Mouse (Mus musculus) kidney, adult 2 months (tissue): ENCODE measurements around the gene 1700017D01Rik. TPM values are rescaled to one million over a fixed set of nuclear protein-coding genes. Genes with fewer than 3 reads are reported as not detected.
A peak's percentile ranks its signal among the peaks of the same experiment; 100 is the strongest.
"Not testable (repeated sequence)": the region's sequence is repeated elsewhere in the genome, so short reads cannot be mapped to it uniquely, and the experiment has no call there.

Source experiments
- DNase-seq: peaks from one replicate; pipeline ENCODE4 v3.0.0; 2021
- H3K27ac ChIP-seq: fragments of 200-500 bp; 2 replicates; pipeline ENCODE4 v1.5.1; 2012; ENCODE audit warnings: low read depth, low read length, control low read depth, inconsistent platforms; ENCODE audit not compliant: insufficient read depth
- H3K27me3 ChIP-seq: fragments of 200-500 bp; replicated peaks from 2 replicates; pipeline ENCODE4 v1.6.1; 2012; ENCODE audit warnings: mild to moderate bottlenecking, moderate library complexity, low read length, inconsistent platforms; ENCODE audit not compliant: control insufficient read depth, insufficient read depth
- H3K36me3 ChIP-seq: fragments of 200-500 bp; 2 replicates; pipeline ENCODE4 v1.6.1; 2012; ENCODE audit warnings: mild to moderate bottlenecking, moderate library complexity, low read length, inconsistent platforms; ENCODE audit not compliant: control insufficient read depth, insufficient read depth
- H3K4me1 ChIP-seq: fragments of 200-500 bp; 2 replicates; pipeline ENCODE4 v1.6.1; 2011; ENCODE audit warnings: low read length; ENCODE audit not compliant: control insufficient read depth, insufficient read depth
- H3K4me3 ChIP-seq: fragments of 200-500 bp; 2 replicates; pipeline ENCODE4 v1.5.1; 2011; ENCODE audit warnings: mild to moderate bottlenecking, low read depth, low read length, control low read depth; ENCODE audit not compliant: insufficient read depth
- CTCF ChIP-seq: fragments of 200-500 bp; conservative IDR thresholded peaks from 2 replicates; pipeline ENCODE4 v1.5.1; 2011; ENCODE audit warnings: low read depth, mild to moderate bottlenecking, control low read depth, low read length, moderate library complexity, mixed read lengths; ENCODE audit not compliant: insufficient read depth, insufficient read length
- POLR2A ChIP-seq: fragments of 200-500 bp; IDR thresholded peaks from one replicate; pipeline ENCODE4 v1.6.1; 2011; ENCODE audit warnings: low read depth, low read length, control low read depth
- WGBS: fragments of 180-500 bp; shearing (Covaris S2); methylation state at CpG from one replicate; pipeline ENCODE4 v1.1.7; 2018; 5-methylcytosine and 5-hydroxymethylcytosine counted together
- polyA plus RNA-seq: library from polyadenylated mRNA; depleted of rRNA; stranded (reverse); fragments of >200 nt; gene quantifications from 2 replicates; pipeline ENCODE4 v1.2.3, GENCODE M21; 2012

1700017D01Rik gene
- polyA plus RNA-seq, 1 experiment: not detected

- H3K27ac ChIP-seq: no peak overlapping the region
- TF ChIP-seq CTCF: no peak
- no peak for TF ChIP-seq POLR2A
- H3K27me3 ChIP-seq: no peaks in the 10 kb centered on the region
- WGBS: 93% methylated on average over 2 of the region's 2 CpGs
- H3K36me3 ChIP-seq: no peaks in the 10 kb centered on the region
- DNase-seq: no peak
- no peak overlapping the region for H3K4me3 ChIP-seq
- H3K4me1 ChIP-seq: no peaks in the 10 kb centered on the region
Observed at GRCm38 (mm10) chr19:11119338-11119737, 11.3 kb downstream of the 1700017D01Rik start.

GRCm38 (mm10) chr19:11107746-11108145 is 22.9 kb downstream of the 1700017D01Rik start:
- Histone ChIP-seq H3K4me1 (no peaks in the 10 kb centered on the region), H3K27ac (no peak overlapping the region), H3K27me3 (no peaks in the 10 kb centered on the region; the same call in 1 of the 2 replicates), H3K4me3 (no peak overlapping the region), H3K36me3 (no peaks in the 10 kb centered on the region)
- 76% methylated on average over 3 of the region's 3 CpGs for WGBS
- DNase-seq: peak; percentile 16
- TF ChIP-seq CTCF: no peak
- no peak for TF ChIP-seq POLR2A

GRCm38 (mm10) chr19:11101880-11102279 is 28.8 kb downstream of the 1700017D01Rik start:
- 58% methylated on average over 1 of the region's 1 CpGs for WGBS

GRCm38 (mm10) chr19:11098401-11098800 is 32.3 kb downstream of the 1700017D01Rik start:
- no peak for TF ChIP-seq POLR2A
- no peak for TF ChIP-seq CTCF
- H3K36me3 ChIP-seq: no peaks in the 10 kb centered on the region
- H3K27me3 ChIP-seq: no peaks in the 10 kb centered on the region
- WGBS: 81% methylated on average over 3 of the region's 3 CpGs
- no peak overlapping the region for H3K27ac ChIP-seq
- no peaks in the 10 kb centered on the region for H3K4me1 ChIP-seq
- H3K4me3 ChIP-seq: no peak overlapping the region
- no peak for DNase-seq

More at GRCm38 (mm10) chr19:11101880-11102279, 28.8 kb downstream of the 1700017D01Rik start:
- TF ChIP-seq POLR2A (no peak), CTCF (no peak)
- no peaks in the 10 kb centered on the region for H3K36me3 ChIP-seq
- H3K4me3 ChIP-seq: no peak overlapping the region
- H3K27ac ChIP-seq: no peak overlapping the region
- DNase-seq: no peak
- no peaks in the 10 kb centered on the region for H3K4me1 ChIP-seq
- H3K27me3 ChIP-seq: no peaks in the 10 kb centered on the region

GRCm38 (mm10) chr19:11092131-11092530 is 38.5 kb downstream of the 1700017D01Rik start:
- not testable (repeated sequence) for H3K27ac ChIP-seq, H3K36me3 ChIP-seq, H3K4me1 ChIP-seq, H3K27me3 ChIP-seq, DNase-seq
- H3K4me3 ChIP-seq: peak overlapping the region; percentile 14; the same call in 1 of the 2 replicates
- WGBS: 3% methylated on average over 50 of the region's 50 CpGs

GRCm38 (mm10) chr19:11080934-11081333 is 49.7 kb downstream of the 1700017D01Rik start, which contains the start of gene Ms4a8a:
Gene Ms4a8a, minus strand, starts transcription at chr19:11081102.
- TF ChIP-seq CTCF: no peak
- TF ChIP-seq POLR2A: no peak
- Histone ChIP-seq H3K36me3 (no peaks in the 10 kb centered on the region), H3K4me1 (no peaks in the 10 kb centered on the region), H3K27ac (no peak within 1 kb of the TSS), H3K27me3 (no peaks in the 10 kb centered on the region), H3K4me3 (no peak within 1 kb of the TSS)
- DNase-seq: no peak
- WGBS: 67% methylated on average over 4 of the region's 4 CpGs

- Histone ChIP-seq H3K27ac (no peak overlapping the region), H3K4me1 (no peaks in the 10 kb centered on the region; the same call in 1 of the 2 replicates), H3K36me3 (no peaks in the 10 kb centered on the region), H3K27me3 (no peaks in the 10 kb centered on the region), H3K4me3 (no peak overlapping the region)
- no peak for TF ChIP-seq POLR2A
- no peak for TF ChIP-seq CTCF
- DNase-seq: no peak
- 60% methylated on average over 3 of the region's 3 CpGs for WGBS
Observed at GRCm38 (mm10) chr19:11070364-11070763, 60.3 kb downstream of the 1700017D01Rik start.

- Histone ChIP-seq H3K4me3 (no peak overlapping the region), H3K4me1 (no peaks in the 10 kb centered on the region; the same call in 1 of the 2 replicates), H3K27ac (no peak overlapping the region), H3K27me3 (no peaks in the 10 kb centered on the region), H3K36me3 (no peaks in the 10 kb centered on the region)
- 80% methylated on average over 2 of the region's 2 CpGs for WGBS
- no peak for DNase-seq
- TF ChIP-seq CTCF: no peak
- TF ChIP-seq POLR2A: no peak
Observed at GRCm38 (mm10) chr19:11065202-11065875, 65.3 kb downstream of the 1700017D01Rik start.
